Mouse (Mus musculus) myocyte (in vitro differentiated cells): ENCODE measurements at regions not wholly inside any gene's neighbourhood (a gene's known extent, or its start where the extent isn't known, plus 50 kb on each side); places are given as distances from the start of the nearest gene placed in this dataset.

ENCODE experiments used
- MAX ChIP-seq: IDR thresholded peaks from one replicate; pipeline ENCODE4 v1.6.1; 2011; ENCODE audit warnings: low read depth, mild to moderate bottlenecking, control low read depth
- MYOG ChIP-seq, 3 experiments: IDR thresholded peaks; one replicate each; pipeline ENCODE4 v1.6.1; 2011; ENCODE audit warnings: control low read depth in 2 of 3, low read depth in 2 of 3, mild to moderate bottlenecking in 2 of 3; ENCODE audit not compliant: insufficient read length in 2 of 3, control insufficient read depth in 1 of 3, insufficient read depth in 1 of 3
- POLR2A ChIP-seq: IDR thresholded peaks from one replicate; pipeline ENCODE4 v1.6.1; 2011; ENCODE audit warnings: low read depth, mild to moderate bottlenecking, control low read depth, moderate library complexity; ENCODE audit not compliant: insufficient read length

DNA sequence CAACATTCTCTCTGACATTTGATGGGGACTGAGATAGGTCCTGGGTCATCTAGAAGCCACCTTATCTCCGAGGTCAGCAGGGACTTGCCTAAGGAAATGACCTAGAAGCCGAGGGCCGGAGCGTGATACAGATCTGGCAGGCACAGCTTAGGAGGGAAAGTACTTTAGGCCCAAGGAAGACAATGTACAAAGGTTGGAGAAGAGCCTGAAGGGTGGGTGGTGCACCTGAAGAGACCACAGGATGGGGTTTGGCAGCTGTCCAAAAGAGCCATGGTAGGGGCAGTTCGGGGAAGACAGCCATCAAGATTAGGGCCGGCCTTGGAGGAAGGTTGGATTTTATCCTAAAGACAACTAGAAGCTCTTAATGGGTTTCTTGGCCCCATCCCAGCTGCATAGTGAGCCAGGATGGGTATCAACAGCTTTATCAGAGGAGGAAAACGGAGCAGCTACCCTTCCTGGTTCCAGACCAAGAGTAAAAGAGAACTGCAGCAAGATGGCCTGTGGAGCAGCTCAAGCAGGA is 120.8 kb upstream of the Klf3 start:
- TF ChIP-seq MYOG (IDR thresholded peaks at IDR 0.05; ENCODE audit: control insufficient read depth in 1 of 3, insufficient read depth in 1 of 3, insufficient read length in 2 of 3, low read depth in 2 of 3) (no peak), POLR2A (no peak), MAX (no peak)
